In genomic region chr2:166757969-166758368, GRCm38 (mm10) we compare ENCODE assay signal across 29 mouse cellular contexts. TPM values are rescaled to one million over a fixed set of nuclear protein-coding genes. Genes with fewer than 3 reads are reported as not detected.
DNase-seq lines count a peak whose midpoint lies in the region; ATAC-seq and TF ChIP-seq lines count a peak whose summit lies in the region.
"Had no signal": no experiment of that assay in that cellular context is flagged by ENCODE, and none has a peak within 500 bp of the region (broad histone marks: within the 10 kb centered on the region; RNA-seq: fewer than 3 reads in every experiment).

No protein-coding gene starts in this region.

- DNase-seq in embryonic facial prominence, embryonic 14.5 days (ENCODE audit: low spot score) = peak; percentile 56
- DNase-seq in embryonic facial prominence, embryonic 10.5 days (ENCODE audit: low spot score) = no peak
- DNase-seq in MN1 (ENCODE audit: low spot score) = peak; percentile 19
- DNase-seq in stomach, postnatal 0 days (ENCODE audit: low spot score) = no peak
- no peak for DNase-seq in gastrocnemius, postnatal 36 days
- no peak for DNase-seq in liver, postnatal 0 days
- DNase-seq in frontal cortex, postnatal 10 days (ENCODE audit: low spot score in 2 of 2) = no peak
- DNase-seq: adrenal gland, adult 8-10 months; adrenal gland, postnatal 25 days; B cell, adult 2 months; cerebellum, adult 11-12 months; cerebellum, adult 8-10 months; cerebellum, postnatal 10 days; cerebellum, postnatal 36 days; gastrocnemius, postnatal 25 days; heart, adult 11 months; kidney, adult 18-20 months had no signal

- H3K27ac ChIP-seq in embryonic facial prominence, embryonic 14.5 days (replicated peaks; ENCODE audit: low read depth, low read length) = no peak overlapping the region
- H3K27ac ChIP-seq in embryonic facial prominence, embryonic 10.5 days (replicated peaks) = no peak overlapping the region; the same call in 1 of the 2 replicates
- no peak overlapping the region for H3K27ac ChIP-seq in embryonic facial prominence, embryonic 15.5 days (replicated peaks)
- no peak overlapping the region for H3K27ac ChIP-seq in stomach, postnatal 0 days (replicated peaks)
- no peak overlapping the region for H3K27ac ChIP-seq in liver, postnatal 0 days (ENCODE audit: low read depth)
- H3K27ac ChIP-seq: embryonic facial prominence, embryonic 12.5 days; forebrain, embryonic 10.5 days; forebrain, embryonic 13.5 days; hindbrain, embryonic 13.5 days had no signal

- intact Hi-C loops in gastrocnemius, postnatal 36 days (cut with DNase I) = no loop called here

- 36% methylated on average over 2 of the region's 3 CpGs for WGBS in embryonic facial prominence, embryonic 14.5 days
- WGBS in embryonic facial prominence, embryonic 10.5 days = 34% methylated on average over 3 of the region's 3 CpGs
- 27% methylated on average over 3 of the region's 3 CpGs for WGBS in embryonic facial prominence, embryonic 15.5 days
- 7% methylated on average over 3 of the region's 3 CpGs for WGBS in stomach, postnatal 0 days
- WGBS in liver, postnatal 0 days (ENCODE audit: insufficient replicate concordance) = 36% methylated on average over 3 of the region's 3 CpGs

- H3K9ac ChIP-seq in embryonic facial prominence, embryonic 14.5 days (ENCODE audit: low read depth, low read length) = no peak overlapping the region
- no peak overlapping the region for H3K9ac ChIP-seq in embryonic facial prominence, embryonic 15.5 days
- no peak overlapping the region for H3K9ac ChIP-seq in stomach, postnatal 0 days (ENCODE audit: low read length)
- H3K9ac ChIP-seq in liver, postnatal 0 days (replicated peaks) = no peak overlapping the region
- H3K9ac ChIP-seq: embryonic facial prominence, embryonic 12.5 days; forebrain, embryonic 13.5 days; hindbrain, embryonic 13.5 days had no signal

- no peak for TF ChIP-seq EP300 in stomach, postnatal 0 days (optimal IDR thresholded peaks at IDR 0.05)
- TF ChIP-seq EP300 in liver, postnatal 0 days (IDR thresholded peaks at IDR 0.05; ENCODE audit: low read depth) = no peak

- no peaks in the 10 kb centered on the region for H3K36me3 ChIP-seq in embryonic facial prominence, embryonic 14.5 days (ENCODE audit: control insufficient read depth, insufficient read depth, low read length)
- H3K36me3 ChIP-seq in embryonic facial prominence, embryonic 10.5 days (replicated peaks) = no peaks in the 10 kb centered on the region
- no peaks in the 10 kb centered on the region for H3K36me3 ChIP-seq in embryonic facial prominence, embryonic 15.5 days
- H3K36me3 ChIP-seq in stomach, postnatal 0 days (ENCODE audit: control insufficient read depth, insufficient read depth, low read length) = no peaks in the 10 kb centered on the region
- no peaks in the 10 kb centered on the region for H3K36me3 ChIP-seq in liver, postnatal 0 days (replicated peaks; ENCODE audit: insufficient read depth, low read length)
- H3K36me3 ChIP-seq: embryonic facial prominence, embryonic 12.5 days; forebrain, embryonic 10.5 days; hindbrain, embryonic 13.5 days had no signal

- H3K4me2 ChIP-seq in embryonic facial prominence, embryonic 14.5 days (ENCODE audit: low read depth, low read length) = no peak overlapping the region
- no peak overlapping the region for H3K4me2 ChIP-seq in embryonic facial prominence, embryonic 15.5 days (replicated peaks)
- H3K4me2 ChIP-seq in stomach, postnatal 0 days (replicated peaks; ENCODE audit: low read depth) = no peak overlapping the region
- H3K4me2 ChIP-seq in liver, postnatal 0 days (ENCODE audit: low read depth, low read length) = no peak overlapping the region
- H3K4me2 ChIP-seq: embryonic facial prominence, embryonic 12.5 days; forebrain, embryonic 13.5 days; heart, embryonic 11.5 days; hindbrain, embryonic 13.5 days had no signal

- peaks cover 3% of the 10 kb centered on the region; the same call in 1 of the 2 replicates for H3K4me1 ChIP-seq in embryonic facial prominence, embryonic 14.5 days (ENCODE audit: control insufficient read depth, insufficient read depth, low read length)
- peaks cover 27% of the 10 kb centered on the region for H3K4me1 ChIP-seq in embryonic facial prominence, embryonic 10.5 days
- H3K4me1 ChIP-seq in embryonic facial prominence, embryonic 15.5 days = no peaks in the 10 kb centered on the region
- H3K4me1 ChIP-seq in stomach, postnatal 0 days (replicated peaks; ENCODE audit: control insufficient read depth, insufficient read depth) = no peaks in the 10 kb centered on the region
- peaks cover 3% of the 10 kb centered on the region; the same call in 1 of the 2 replicates for H3K4me1 ChIP-seq in liver, postnatal 0 days (ENCODE audit: insufficient read depth)
- H3K4me1 ChIP-seq: forebrain, embryonic 13.5 days; hindbrain, embryonic 13.5 days had no signal

- peak; percentile 88 for ATAC-seq in embryonic facial prominence, embryonic 14.5 days (ENCODE audit: low read depth)
- ATAC-seq in embryonic facial prominence, embryonic 15.5 days (ENCODE audit: insufficient number of reproducible peaks, low FRiP score, low TSS enrichment, low read depth) = peak; percentile 70
- ATAC-seq in stomach, postnatal 0 days (ENCODE audit: low FRiP score, low TSS enrichment) = peak; percentile 40; the same call in 1 of the 2 replicates
- no peak for ATAC-seq in liver, postnatal 0 days
- ATAC-seq: activated CD4-positive, CD25-positive, alpha-beta regulatory T cell, adult 4 months; CD4-positive, CD25-positive, alpha-beta regulatory T cell, adult 4 months; forebrain, embryonic 13.5 days; forebrain, embryonic 16.5 days; hindbrain, embryonic 16.5 days; inflammation-experienced regulatory T-cells, adult 6 months; intestine, embryonic 16.5 days had no signal

- no peak overlapping the region for H3K4me3 ChIP-seq in embryonic facial prominence, embryonic 14.5 days (ENCODE audit: low read depth, low read length)
- H3K4me3 ChIP-seq in embryonic facial prominence, embryonic 10.5 days = no peak overlapping the region
- H3K4me3 ChIP-seq in embryonic facial prominence, embryonic 15.5 days (replicated peaks) = no peak overlapping the region
- H3K4me3 ChIP-seq in stomach, postnatal 0 days (ENCODE audit: low read depth, low read length) = no peak overlapping the region
- no peak overlapping the region for H3K4me3 ChIP-seq in liver, postnatal 0 days (ENCODE audit: low read depth, low read length)
- H3K4me3 ChIP-seq: embryonic facial prominence, embryonic 12.5 days; forebrain, embryonic 10.5 days; forebrain, embryonic 13.5 days; hindbrain, embryonic 13.5 days had no signal

- no peaks in the 10 kb centered on the region for H3K9me3 ChIP-seq in embryonic facial prominence, embryonic 14.5 days (ENCODE audit: control insufficient read depth, low read length)
- no peaks in the 10 kb centered on the region for H3K9me3 ChIP-seq in embryonic facial prominence, embryonic 10.5 days
- no peaks in the 10 kb centered on the region for H3K9me3 ChIP-seq in embryonic facial prominence, embryonic 15.5 days (replicated peaks)
- H3K9me3 ChIP-seq in stomach, postnatal 0 days (ENCODE audit: control insufficient read depth, low read length) = no peaks in the 10 kb centered on the region
- no peaks in the 10 kb centered on the region for H3K9me3 ChIP-seq in liver, postnatal 0 days (ENCODE audit: low read length)
- H3K9me3 ChIP-seq: embryonic facial prominence, embryonic 12.5 days; forebrain, embryonic 10.5 days; forebrain, embryonic 13.5 days; hindbrain, embryonic 13.5 days had no signal

- no peak for TF ChIP-seq CTCF in stomach, postnatal 0 days (IDR thresholded peaks at IDR 0.05; ENCODE audit: low read depth)
- TF ChIP-seq CTCF in liver, postnatal 0 days (IDR thresholded peaks at IDR 0.05; ENCODE audit: low read depth) = no peak

- no peaks in the 10 kb centered on the region for H3K27me3 ChIP-seq in embryonic facial prominence, embryonic 14.5 days (replicated peaks; ENCODE audit: control insufficient read depth, insufficient read depth, low read length)
- H3K27me3 ChIP-seq in embryonic facial prominence, embryonic 10.5 days (replicated peaks; ENCODE audit: low read depth, poor library complexity, severe bottlenecking) = no peaks in the 10 kb centered on the region; the same call in 1 of the 2 replicates
- H3K27me3 ChIP-seq in embryonic facial prominence, embryonic 15.5 days = no peaks in the 10 kb centered on the region
- no peaks in the 10 kb centered on the region for H3K27me3 ChIP-seq in stomach, postnatal 0 days (ENCODE audit: control insufficient read depth, insufficient read depth, low read length)
- no peaks in the 10 kb centered on the region for H3K27me3 ChIP-seq in liver, postnatal 0 days (ENCODE audit: insufficient read depth, low read length)
- H3K27me3 ChIP-seq: embryonic facial prominence, embryonic 12.5 days; forebrain, embryonic 13.5 days had no signal

RNA-seq across cellular contexts. Expression of gene Trp53rkb, which starts 34.4 kb away (rescaled TPM):
- polyA plus RNA-seq in embryonic facial prominence, embryonic 14.5 days (2014; fragmentation: Nextera tagmentation; extraction: Ambion mirVana) = 6.7 and 7.5 TPM in 2 replicates
- polyA plus RNA-seq in embryonic facial prominence, embryonic 10.5 days (2016; fragmentation: Nextera tagmentation; extraction: Ambion mirVana) = 10.6 and 12.0 TPM in 2 replicates
- 7.2 and 8.3 TPM in 2 replicates for polyA plus RNA-seq in embryonic facial prominence, embryonic 15.5 days (2015; fragmentation: Nextera tagmentation; extraction: Ambion mirVana)
- polyA plus RNA-seq in stomach, postnatal 0 days (2015; fragmentation: Nextera tagmentation; extraction: Ambion mirVana) = 3.8 and 4.8 TPM in 2 replicates
- 1 to 10 TPM; 2.6 to 2.8 TPM for total RNA-seq in gastrocnemius, postnatal 36 days (2021)
- 3.0 and 3.1 TPM in 2 replicates for polyA plus RNA-seq in liver, postnatal 0 days (2015; fragmentation: Nextera tagmentation; extraction: Ambion mirVana)

RNA-seq across cellular contexts. Expression of gene Prex1, which starts 44.3 kb away (rescaled TPM):
- polyA plus RNA-seq in embryonic facial prominence, embryonic 14.5 days (2014; fragmentation: Nextera tagmentation; extraction: Ambion mirVana) = 22.7 and 26.6 TPM in 2 replicates
- polyA plus RNA-seq in embryonic facial prominence, embryonic 10.5 days (2016; fragmentation: Nextera tagmentation; extraction: Ambion mirVana) = 32.6 and 35.2 TPM in 2 replicates
- 25.5 and 28.0 TPM in 2 replicates for polyA plus RNA-seq in embryonic facial prominence, embryonic 15.5 days (2015; fragmentation: Nextera tagmentation; extraction: Ambion mirVana)
- polyA plus RNA-seq in stomach, postnatal 0 days (2015; fragmentation: Nextera tagmentation; extraction: Ambion mirVana) = 12.0 and 12.8 TPM in 2 replicates
- 1 to 10 TPM; 3.7 to 5.0 TPM for total RNA-seq in gastrocnemius, postnatal 36 days (2021)
- 5.4 and 6.3 TPM in 2 replicates for polyA plus RNA-seq in liver, postnatal 0 days (2015; fragmentation: Nextera tagmentation; extraction: Ambion mirVana)

RNA-seq across cellular contexts. Expression of gene Arfgef2, which starts 47.4 kb away (rescaled TPM):
- polyA plus RNA-seq in embryonic facial prominence, embryonic 14.5 days (2014; fragmentation: Nextera tagmentation; extraction: Ambion mirVana) = 7.1 and 7.2 TPM in 2 replicates
- 4.7 and 5.5 TPM in 2 replicates for polyA plus RNA-seq in embryonic facial prominence, embryonic 10.5 days (2016; fragmentation: Nextera tagmentation; extraction: Ambion mirVana)
- 4.5 TPM in 2 replicates for polyA plus RNA-seq in embryonic facial prominence, embryonic 15.5 days (2015; fragmentation: Nextera tagmentation; extraction: Ambion mirVana)
- 3.1 and 3.9 TPM in 2 replicates for polyA plus RNA-seq in stomach, postnatal 0 days (2015; fragmentation: Nextera tagmentation; extraction: Ambion mirVana)
- 10 to 100 TPM; 24.3 to 27.5 TPM for total RNA-seq in gastrocnemius, postnatal 36 days (2021)
- 2.5 and 2.7 TPM in 2 replicates for polyA plus RNA-seq in liver, postnatal 0 days (2015; fragmentation: Nextera tagmentation; extraction: Ambion mirVana)

Comparison
In these comparisons a context has a peak if more than half of its experiments do, and no peak if none do; other contexts are left out.
1. DNase-seq: peak in embryonic facial prominence, embryonic 14.5 days (single experiment) and MN1 (single experiment); none in embryonic facial prominence, embryonic 10.5 days (single experiment), stomach, postnatal 0 days (single experiment), gastrocnemius, postnatal 36 days (0 of 2), liver, postnatal 0 days (single experiment) and frontal cortex, postnatal 10 days (0 of 2).